Mouse (Mus musculus): ENCODE results near the gene Ikbkg. TPM values are rescaled to one million over a fixed set of nuclear protein-coding genes. Genes with fewer than 3 reads are reported as not detected.
"Not testable (repeated sequence)": the region's sequence is repeated elsewhere in the genome, so short reads cannot be mapped to it uniquely, and the experiment has no call there.

The Ikbkg gene
- polyA plus RNA-seq, 1 experiment from 2014 or later = 21.5 TPM

DNA sequence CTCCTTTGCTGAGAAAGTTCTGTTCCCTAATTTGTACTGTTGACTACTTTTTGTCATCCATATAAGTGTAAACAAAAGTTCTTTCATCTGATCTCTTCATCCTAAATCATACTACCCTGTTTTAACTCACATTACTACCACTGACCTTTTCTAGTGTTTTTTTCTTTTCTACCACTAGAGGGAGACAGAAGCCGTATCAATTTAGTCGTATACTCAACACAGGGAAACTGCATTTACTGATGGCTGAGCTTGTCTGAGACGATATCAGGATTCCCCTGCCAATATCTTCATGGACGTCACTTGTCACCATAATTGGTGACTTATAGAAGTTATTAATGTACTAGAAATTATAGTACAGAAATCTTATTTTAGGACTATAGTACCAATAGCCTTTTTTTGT lies 59.7 kb downstream of the Ikbkg start:
- Histone ChIP-seq H3K9me3 (replicated peaks) (no peaks in the 10 kb centered on the region), H3K27me3 (no peaks in the 10 kb centered on the region), H3K9ac (no peak overlapping the region), H3K27ac (replicated peaks) (no peak overlapping the region), H3K36me3 (replicated peaks) (peaks cover 19% of the 10 kb centered on the region), H3K4me1 (replicated peaks) (no peaks in the 10 kb centered on the region), H3K4me3 (replicated peaks) (no peak overlapping the region), H3K4me2 (no peak overlapping the region)
- 8% methylated on average over 4 of the region's 4 CpGs for WGBS (ENCODE audit: insufficient replicate concordance)
- ATAC-seq (ENCODE audit: insufficient read depth) = no peak

DNA sequence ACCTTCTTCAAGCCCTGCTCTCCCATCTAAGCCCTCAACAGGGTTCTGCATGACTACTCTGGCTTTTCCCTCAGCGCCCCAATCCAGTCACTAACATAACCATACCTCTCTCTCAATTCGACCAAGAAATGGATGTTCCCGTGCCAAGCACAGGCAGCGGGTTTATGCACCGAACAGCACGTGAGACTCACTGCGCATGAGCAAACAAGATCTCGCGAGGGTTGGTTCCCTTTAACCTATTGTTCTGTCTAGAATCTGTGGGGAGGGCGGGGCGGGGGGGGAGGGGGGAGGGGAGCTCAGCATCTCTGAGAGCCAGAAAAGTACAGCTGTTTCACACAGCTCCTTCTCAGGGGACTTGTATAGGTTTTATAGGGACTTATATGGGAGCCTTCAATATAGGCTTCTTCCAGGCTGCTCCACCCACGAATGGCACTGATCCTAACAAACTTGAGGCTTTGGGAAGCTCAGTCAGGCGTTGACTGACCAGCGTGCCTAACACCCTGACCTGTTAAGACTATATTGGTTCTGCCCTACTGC lies 88.3 kb downstream of the Ikbkg start, which contains the start of gene Gm6880:
Gm6880 (minus strand) TSS at position 51 of the 537 bp plus-strand sequence.
- H3K4me3 ChIP-seq (replicated peaks); H3K9me3 ChIP-seq (replicated peaks); H3K36me3 ChIP-seq (replicated peaks); H3K27me3 ChIP-seq; ATAC-seq (ENCODE audit: insufficient read depth); H3K4me1 ChIP-seq (replicated peaks); H3K4me2 ChIP-seq; H3K9ac ChIP-seq; H3K27ac ChIP-seq (replicated peaks): not testable (repeated sequence)
- 56% methylated on average over 12 of the region's 14 CpGs for WGBS (ENCODE audit: insufficient replicate concordance)

DNA sequence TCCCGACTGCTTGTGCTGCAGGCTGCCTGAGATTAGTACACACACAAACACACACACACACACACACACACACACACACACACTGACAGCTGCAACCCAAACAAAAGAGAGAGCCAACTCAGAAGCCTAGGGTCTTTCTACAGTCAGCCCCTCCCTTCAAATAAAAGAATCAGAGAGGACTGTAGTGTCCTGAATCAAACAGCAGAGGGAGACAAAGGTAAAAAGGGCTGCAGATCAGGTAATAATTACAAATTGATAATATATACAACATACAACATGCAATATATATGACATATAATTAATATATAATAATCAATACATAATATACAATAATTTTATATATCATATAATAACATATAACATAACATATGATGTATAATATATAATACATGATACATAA lies 104.0 kb downstream of the Ikbkg start:
- no peak overlapping the region for H3K27ac ChIP-seq (replicated peaks)
- H3K4me1 ChIP-seq (replicated peaks) = no peaks in the 10 kb centered on the region
- no peak overlapping the region for H3K4me3 ChIP-seq (replicated peaks)
- H3K9me3 ChIP-seq (replicated peaks) = no peaks in the 10 kb centered on the region
- ATAC-seq (ENCODE audit: insufficient read depth) = no peak
- no peaks in the 10 kb centered on the region for H3K27me3 ChIP-seq
- H3K36me3 ChIP-seq (replicated peaks) = no peaks in the 10 kb centered on the region
- WGBS (ENCODE audit: insufficient replicate concordance) = 50% methylated on average over 1 of the region's 1 CpGs
- no peak overlapping the region for H3K4me2 ChIP-seq
- H3K9ac ChIP-seq = no peak overlapping the region

Other genes with a start within 250 kb of the Ikbkg start
- gene Tex28, start 225.5 kb upstream of the Ikbkg start, polyA plus RNA-seq (2015; fragmentation: Nextera tagmentation; extraction: Ambion mirVana) = not detected in 2 replicates
- gene Tktl1, start 216.0 kb upstream of the Ikbkg start, polyA plus RNA-seq (2015; fragmentation: Nextera tagmentation; extraction: Ambion mirVana) = not detected in 2 replicates
- 41.6 and 47.6 TPM in 2 replicates for gene Flna, start 143.5 kb upstream of the Ikbkg start, polyA plus RNA-seq (2015; fragmentation: Nextera tagmentation; extraction: Ambion mirVana)
- gene Emd, start 138.6 kb upstream of the Ikbkg start, polyA plus RNA-seq (2015; fragmentation: Nextera tagmentation; extraction: Ambion mirVana) = 8.0 and 8.5 TPM in 2 replicates
- gene Rpl10, start 122.5 kb upstream of the Ikbkg start, polyA plus RNA-seq (2015; fragmentation: Nextera tagmentation; extraction: Ambion mirVana) = 356 and 378 TPM in 2 replicates
- 27.7 and 29.2 TPM in 2 replicates for gene Taz, start 111.4 kb upstream of the Ikbkg start, polyA plus RNA-seq (2015; fragmentation: Nextera tagmentation; extraction: Ambion mirVana)
- gene Dnase1l1, start 111.0 kb upstream of the Ikbkg start, polyA plus RNA-seq (2015; fragmentation: Nextera tagmentation; extraction: Ambion mirVana) = 24.5 and 25.2 TPM in 2 replicates
- 75.9 and 80.2 TPM in 2 replicates for gene Atp6ap1, start 96.2 kb upstream of the Ikbkg start, polyA plus RNA-seq (2015; fragmentation: Nextera tagmentation; extraction: Ambion mirVana)
- 48.8 and 56.7 TPM in 2 replicates for gene Gdi1, start 88.3 kb upstream of the Ikbkg start, polyA plus RNA-seq (2015; fragmentation: Nextera tagmentation; extraction: Ambion mirVana)
- 28.5 and 28.8 TPM in 2 replicates for gene Fam50a, start 80.3 kb upstream of the Ikbkg start, polyA plus RNA-seq (2015; fragmentation: Nextera tagmentation; extraction: Ambion mirVana)
- 1.1 and 1.5 TPM in 2 replicates for gene Plxna3, start 64.2 kb upstream of the Ikbkg start, polyA plus RNA-seq (2015; fragmentation: Nextera tagmentation; extraction: Ambion mirVana)
- 34.6 and 43.0 TPM in 2 replicates for gene Lage3, start 39.7 kb upstream of the Ikbkg start, polyA plus RNA-seq (2015; fragmentation: Nextera tagmentation; extraction: Ambion mirVana)
- gene Ubl4a, start 20.1 kb upstream of the Ikbkg start, polyA plus RNA-seq (2015; fragmentation: Nextera tagmentation; extraction: Ambion mirVana) = 37.3 and 38.8 TPM in 2 replicates
- 6.1 and 6.5 TPM in 2 replicates for gene Slc10a3, start 19.9 kb upstream of the Ikbkg start, polyA plus RNA-seq (2015; fragmentation: Nextera tagmentation; extraction: Ambion mirVana)
- gene Fam3a, start within 50 bp of the Ikbkg start, polyA plus RNA-seq (2015; fragmentation: Nextera tagmentation; extraction: Ambion mirVana) = 11.0 and 12.0 TPM in 2 replicates
- 46.1 and 48.9 TPM in 2 replicates for gene G6pdx, start 35.9 kb downstream of the Ikbkg start, polyA plus RNA-seq (2015; fragmentation: Nextera tagmentation; extraction: Ambion mirVana)
- gene Gm6880, start 88.1 kb downstream of the Ikbkg start, polyA plus RNA-seq (2015; fragmentation: Nextera tagmentation; extraction: Ambion mirVana) = not detected in 2 replicates
- not detected in 2 replicates for gene Olfr1326-ps1, start 181.6 kb downstream of the Ikbkg start, polyA plus RNA-seq (2015; fragmentation: Nextera tagmentation; extraction: Ambion mirVana)
- gene Olfr1325, start 199.4 kb downstream of the Ikbkg start, polyA plus RNA-seq (2015; fragmentation: Nextera tagmentation; extraction: Ambion mirVana) = not detected in 2 replicates

Measured in liver, embryonic 15.5 days (tissue).